Mouse (Mus musculus): Measurements from ENCODE around the gene Iqsec1.

GRCm38 (mm10) chr6:90941257-90941656 lies 47.2 kb downstream of the Iqsec1 start:
- TF ChIP-seq CTCF (conservative IDR thresholded peaks at IDR 0.05 in 1 of 2, IDR thresholded peaks at IDR 0.05 in 1 of 2; ENCODE audit: low read depth in 2 of 2, low read length in 2 of 2), result no peak
- no peak for TF ChIP-seq UBTF (IDR thresholded peaks at IDR 0.05; ENCODE audit: low read depth, low read length)
- no peak for TF ChIP-seq POLR2A (IDR thresholded peaks at IDR 0.05; ENCODE audit: low read depth, low read length)
- TF ChIP-seq MAFK (IDR thresholded peaks at IDR 0.05; ENCODE audit: insufficient replicate concordance, low read length), result no peak
- no peak for TF ChIP-seq RAD21 (IDR thresholded peaks at IDR 0.05; ENCODE audit: low read depth, low read length)
- TF ChIP-seq GABPA (IDR thresholded peaks at IDR 0.05; ENCODE audit: insufficient replicate concordance, low read depth, low read length), result no peak
- TF ChIP-seq MXI1 (IDR thresholded peaks at IDR 0.05; ENCODE audit: low read depth, low read length), result no peak
- no peak for TF ChIP-seq EP300 (IDR thresholded peaks at IDR 0.05; ENCODE audit: low read length)
- no peak for TF ChIP-seq ETS1 (conservative IDR thresholded peaks at IDR 0.05; ENCODE audit: low read depth, low read length)
- no peak for TF ChIP-seq POLR2AphosphoS2 (IDR thresholded peaks at IDR 0.05; ENCODE audit: low read depth, low read length)
- TF ChIP-seq USF2 (conservative IDR thresholded peaks at IDR 0.05; ENCODE audit: low read depth, low read length), result no peak
- no peak for TF ChIP-seq HCFC1 (IDR thresholded peaks at IDR 0.05; ENCODE audit: low read depth, low read length)
- no peak for TF ChIP-seq TBP (conservative IDR thresholded peaks at IDR 0.05; ENCODE audit: low read depth, low read length)
